Mouse (Mus musculus): ENCODE results near the gene Cav3.

GRCm38 (mm10) chr6:112491521-112491920 lies 32.2 kb downstream of the Cav3 start:
- no peak for TF ChIP-seq GATA1 (IDR thresholded peaks at IDR 0.05; ENCODE audit: borderline replicate concordance, low read length)
- TF ChIP-seq FLI1 (IDR thresholded peaks at IDR 0.05; ENCODE audit: low read length): no peak

Measured in megakaryocyte, embryonic 14.5 days (primary cell).